ENCODE assay signal across 22 mouse cellular contexts in the genomic region with DNA sequence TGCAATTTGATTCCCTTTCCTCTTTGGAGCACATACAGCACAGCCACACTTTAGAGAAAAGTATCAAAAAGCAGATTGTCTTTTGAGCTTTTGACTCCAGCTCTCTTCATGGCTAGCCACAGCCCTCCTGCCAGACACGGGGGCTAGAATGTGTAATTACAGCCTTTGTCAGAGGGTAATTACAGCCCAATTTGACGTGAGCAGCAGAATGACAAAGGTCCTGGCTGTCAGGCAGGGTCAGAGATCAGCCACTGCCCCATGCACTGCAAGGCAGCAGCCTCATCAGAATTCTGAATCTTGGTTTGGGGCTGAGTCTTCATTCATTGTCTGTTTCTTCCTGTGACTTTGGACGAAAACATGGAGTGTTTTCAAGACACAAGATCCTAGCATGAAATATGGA.
DNase-seq lines count a peak whose midpoint lies in the region; ATAC-seq and TF ChIP-seq lines count a peak whose summit lies in the region.
"Had no signal": no experiment of that assay in that cellular context is flagged by ENCODE, and none has a peak within 500 bp of the region (broad histone marks: within the 10 kb centered on the region; RNA-seq: fewer than 3 reads in every experiment).

No protein-coding gene starts in this region.

- no peaks in the 10 kb centered on the region for H3K9me3 ChIP-seq in hindbrain, embryonic 10.5 days
- no peaks in the 10 kb centered on the region for H3K9me3 ChIP-seq in hindbrain, postnatal 0 days (ENCODE audit: low read length)
- no peaks in the 10 kb centered on the region for H3K9me3 ChIP-seq in midbrain, embryonic 10.5 days (replicated peaks)
- H3K9me3 ChIP-seq in midbrain, embryonic 16.5 days (replicated peaks; ENCODE audit: control insufficient read depth, low read length, poor library complexity, severe bottlenecking): no peaks in the 10 kb centered on the region
- no peaks in the 10 kb centered on the region for H3K9me3 ChIP-seq in embryonic facial prominence, embryonic 11.5 days (replicated peaks; ENCODE audit: control insufficient read depth, low read length)
- H3K9me3 ChIP-seq: forebrain, embryonic 15.5 days; heart, embryonic 15.5 days; limb, embryonic 13.5 days; liver, embryonic 12.5 days; midbrain, embryonic 15.5 days; stomach, embryonic 15.5 days had no signal

- no peak for TF ChIP-seq POLR2A in brain, embryonic 14.5 days (IDR thresholded peaks at IDR 0.05; ENCODE audit: borderline replicate concordance, extremely low read depth, insufficient read depth, insufficient read length, poor library complexity, severe bottlenecking)

- ATAC-seq in hindbrain, postnatal 0 days: no peak
- ATAC-seq in midbrain, embryonic 16.5 days: no peak
- 0 out of 2 replicates have a peak, but pooled peaks have one; percentile 67 for ATAC-seq in embryonic facial prominence, embryonic 11.5 days (replicated peaks; ENCODE audit: insufficient number of reproducible peaks, low FRiP score, low TSS enrichment, low read depth)
- ATAC-seq: forebrain, embryonic 15.5 days; liver, embryonic 12.5 days; midbrain, embryonic 15.5 days had no signal

- DNase-seq in hindbrain, embryonic 10.5 days (ENCODE audit: low spot score): peak; percentile 82
- DNase-seq in hindbrain, postnatal 0 days (ENCODE audit: low spot score): no peak
- DNase-seq in midbrain, embryonic 10.5 days (ENCODE audit: low spot score): peak; percentile 58
- peak; percentile 12 for DNase-seq in brain, embryonic 14.5 days (ENCODE audit: low read depth)
- no peak for DNase-seq in embryonic facial prominence, embryonic 11.5 days (ENCODE audit: low spot score)
- no peak for DNase-seq in urinary bladder, postnatal 10 days (ENCODE audit: low spot score)
- no peak for DNase-seq in Muller cell, postnatal 12 days (ENCODE audit: inconsistent ontology term)
- DNase-seq: cerebellum, adult 8-10 months; cerebellum, postnatal 36 days; heart, postnatal 4 days; kidney, adult 8-10 months; layer of hippocampus, adult 9-11 months; lung, adult 18-20 months; lung, postnatal 10 days; thymus, postnatal 25 days had no signal

- H3K4me1 ChIP-seq in hindbrain, embryonic 10.5 days (replicated peaks): peaks cover 26% of the 10 kb centered on the region
- no peaks in the 10 kb centered on the region for H3K4me1 ChIP-seq in hindbrain, postnatal 0 days (ENCODE audit: insufficient read depth, low read length)
- peaks cover 19% of the 10 kb centered on the region for H3K4me1 ChIP-seq in midbrain, embryonic 10.5 days
- H3K4me1 ChIP-seq in midbrain, embryonic 16.5 days (ENCODE audit: control insufficient read depth, insufficient read depth, low read length): no peaks in the 10 kb centered on the region
- no peaks in the 10 kb centered on the region for H3K4me1 ChIP-seq in embryonic facial prominence, embryonic 11.5 days (ENCODE audit: control insufficient read depth, insufficient read depth, low read length)
- H3K4me1 ChIP-seq: heart, embryonic 15.5 days; limb, embryonic 13.5 days; liver, embryonic 12.5 days; midbrain, embryonic 15.5 days; stomach, embryonic 15.5 days had no signal

- H3K27ac ChIP-seq in hindbrain, embryonic 10.5 days: peak overlapping the region; percentile 81
- H3K27ac ChIP-seq in hindbrain, postnatal 0 days: no peak overlapping the region
- H3K27ac ChIP-seq in midbrain, embryonic 10.5 days (replicated peaks): peak overlapping the region; percentile 75
- H3K27ac ChIP-seq in midbrain, embryonic 16.5 days (ENCODE audit: low read length): no peak overlapping the region
- no peak overlapping the region for H3K27ac ChIP-seq in embryonic facial prominence, embryonic 11.5 days (replicated peaks; ENCODE audit: low read depth, low read length)
- H3K27ac ChIP-seq: forebrain, embryonic 15.5 days; heart, embryonic 15.5 days; limb, embryonic 13.5 days; liver, embryonic 12.5 days; midbrain, embryonic 15.5 days; stomach, embryonic 15.5 days had no signal

- 10% methylated on average over 3 of the region's 3 CpGs for WGBS in hindbrain, embryonic 10.5 days
- 9% methylated on average over 3 of the region's 3 CpGs for WGBS in hindbrain, postnatal 0 days
- 4% methylated on average over 3 of the region's 3 CpGs for WGBS in midbrain, embryonic 10.5 days
- WGBS in midbrain, embryonic 16.5 days: 5% methylated on average over 3 of the region's 3 CpGs
- 6% methylated on average over 3 of the region's 3 CpGs for WGBS in embryonic facial prominence, embryonic 11.5 days

- H3K36me3 ChIP-seq in hindbrain, embryonic 10.5 days: no peaks in the 10 kb centered on the region
- H3K36me3 ChIP-seq in hindbrain, postnatal 0 days (ENCODE audit: insufficient read depth, low read length): no peaks in the 10 kb centered on the region
- no peaks in the 10 kb centered on the region for H3K36me3 ChIP-seq in midbrain, embryonic 10.5 days
- no peaks in the 10 kb centered on the region for H3K36me3 ChIP-seq in midbrain, embryonic 16.5 days (ENCODE audit: control insufficient read depth, insufficient read depth, low read length)
- H3K36me3 ChIP-seq in embryonic facial prominence, embryonic 11.5 days (replicated peaks; ENCODE audit: control insufficient read depth, insufficient read depth, low read depth, low read length): no peaks in the 10 kb centered on the region
- H3K36me3 ChIP-seq: forebrain, embryonic 15.5 days; heart, embryonic 15.5 days; limb, embryonic 13.5 days; liver, embryonic 12.5 days; midbrain, embryonic 15.5 days; stomach, embryonic 15.5 days had no signal

- TF ChIP-seq CTCF in hindbrain, postnatal 0 days (IDR thresholded peaks at IDR 0.05; ENCODE audit: low read depth): no peak
- TF ChIP-seq CTCF in brain, embryonic 14.5 days (IDR thresholded peaks at IDR 0.05; ENCODE audit: borderline replicate concordance, extremely low read depth, insufficient read depth, insufficient read length): no peak

- no peaks in the 10 kb centered on the region for H3K27me3 ChIP-seq in hindbrain, embryonic 10.5 days (ENCODE audit: insufficient read depth, poor library complexity, severe bottlenecking)
- no peaks in the 10 kb centered on the region for H3K27me3 ChIP-seq in hindbrain, postnatal 0 days (ENCODE audit: insufficient read depth, low read length)
- no peaks in the 10 kb centered on the region; the same call in 1 of the 2 replicates for H3K27me3 ChIP-seq in midbrain, embryonic 10.5 days (ENCODE audit: low read depth, poor library complexity, severe bottlenecking)
- no peaks in the 10 kb centered on the region for H3K27me3 ChIP-seq in midbrain, embryonic 16.5 days (ENCODE audit: control insufficient read depth, insufficient read depth, low read depth, low read length)
- no peaks in the 10 kb centered on the region for H3K27me3 ChIP-seq in embryonic facial prominence, embryonic 11.5 days (ENCODE audit: control insufficient read depth, insufficient read depth, low read length)
- H3K27me3 ChIP-seq: forebrain, embryonic 15.5 days; heart, embryonic 15.5 days; limb, embryonic 13.5 days; liver, embryonic 12.5 days; midbrain, embryonic 15.5 days; stomach, embryonic 15.5 days had no signal

- H3K4me2 ChIP-seq in hindbrain, postnatal 0 days (ENCODE audit: low read depth, low read length): no peak overlapping the region
- H3K4me2 ChIP-seq in midbrain, embryonic 16.5 days (ENCODE audit: low read length): no peak overlapping the region
- H3K4me2 ChIP-seq in embryonic facial prominence, embryonic 11.5 days (ENCODE audit: low read depth, low read length): no peak overlapping the region
- H3K4me2 ChIP-seq: forebrain, embryonic 15.5 days; heart, embryonic 15.5 days; limb, embryonic 13.5 days; liver, embryonic 12.5 days; midbrain, embryonic 15.5 days; stomach, embryonic 15.5 days had no signal

- no peak overlapping the region for H3K4me3 ChIP-seq in hindbrain, embryonic 10.5 days
- no peak overlapping the region for H3K4me3 ChIP-seq in hindbrain, postnatal 0 days (ENCODE audit: low read length)
- no peak overlapping the region for H3K4me3 ChIP-seq in midbrain, embryonic 10.5 days
- no peak overlapping the region for H3K4me3 ChIP-seq in midbrain, embryonic 16.5 days (ENCODE audit: low read depth, low read length)
- H3K4me3 ChIP-seq in embryonic facial prominence, embryonic 11.5 days (ENCODE audit: low read depth, low read length): no peak overlapping the region
- H3K4me3 ChIP-seq: forebrain, embryonic 15.5 days; heart, embryonic 15.5 days; limb, embryonic 13.5 days; liver, embryonic 12.5 days; midbrain, embryonic 15.5 days; stomach, embryonic 15.5 days had no signal

- no peak overlapping the region for H3K9ac ChIP-seq in hindbrain, postnatal 0 days (replicated peaks; ENCODE audit: low read length)
- H3K9ac ChIP-seq in midbrain, embryonic 16.5 days (ENCODE audit: low read depth, low read length): no peak overlapping the region
- H3K9ac ChIP-seq in embryonic facial prominence, embryonic 11.5 days (replicated peaks; ENCODE audit: low read length): no peak overlapping the region
- H3K9ac ChIP-seq: forebrain, embryonic 15.5 days; heart, embryonic 15.5 days; limb, embryonic 13.5 days; liver, embryonic 12.5 days; midbrain, embryonic 15.5 days; stomach, embryonic 15.5 days had no signal

Comparison
In these comparisons a context has a peak if more than half of its experiments do, and no peak if none do; other contexts are left out.
1. DNase-seq: peak in hindbrain, embryonic 10.5 days (single experiment), midbrain, embryonic 10.5 days (single experiment) and brain, embryonic 14.5 days (single experiment); none in hindbrain, postnatal 0 days (single experiment), embryonic facial prominence, embryonic 11.5 days (single experiment), urinary bladder, postnatal 10 days (single experiment) and Muller cell, postnatal 12 days (single experiment).
2. H3K27ac ChIP-seq: peak in hindbrain, embryonic 10.5 days (single experiment) and midbrain, embryonic 10.5 days (single experiment); none in hindbrain, postnatal 0 days (single experiment), midbrain, embryonic 16.5 days (single experiment) and embryonic facial prominence, embryonic 11.5 days (single experiment).